Mouse (Mus musculus): Measurements from ENCODE around the gene Ttll1. TPM values are rescaled to one million over a fixed set of nuclear protein-coding genes. Genes with fewer than 3 reads are reported as not detected.
A peak's percentile ranks its signal among the peaks of the same experiment; 100 is the strongest.

Ttll1 gene
- polyA plus RNA-seq, 1 experiment from 2014 or later = 18.7 TPM

DNA sequence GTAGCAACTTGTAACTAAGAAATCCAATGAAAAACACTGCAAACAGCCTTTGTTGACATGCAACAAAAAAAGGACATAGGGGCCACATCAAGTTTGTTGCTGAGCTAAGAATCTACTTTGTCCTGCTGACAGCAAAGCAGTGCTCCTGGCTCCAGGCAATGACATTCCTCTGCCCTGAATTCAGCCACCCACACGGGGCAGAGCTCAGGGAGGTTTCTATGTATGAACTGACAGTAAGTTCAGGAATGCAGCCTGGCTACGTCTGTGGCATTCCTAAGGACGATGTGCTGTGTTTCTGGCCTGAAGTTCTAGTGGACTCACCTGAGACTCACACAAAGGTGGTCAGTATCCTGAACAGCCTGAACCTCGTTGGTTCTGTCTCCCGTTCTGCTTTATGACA, 70.0 kb downstream of the Ttll1 start:
- Histone ChIP-seq H3K36me3 (ENCODE audit: control insufficient read depth, insufficient read depth, low read length) (no peaks in the 10 kb centered on the region), H3K27me3 (ENCODE audit: control insufficient read depth, insufficient read depth, low read length) (no peaks in the 10 kb centered on the region), H3K4me2 (peak overlapping the region; percentile 19; the same call in 1 of the 2 replicates), H3K4me3 (ENCODE audit: low read depth, low read length) (no peak overlapping the region), H3K27ac (ENCODE audit: low read depth, low read length) (0 out of 2 replicates have a peak overlapping the region, but pooled peaks have one; percentile 22), H3K9ac (ENCODE audit: low read depth, low read length) (no peak overlapping the region), H3K9me3 (replicated peaks; ENCODE audit: control insufficient read depth, low read length) (no peaks in the 10 kb centered on the region), H3K4me1 (ENCODE audit: control insufficient read depth, insufficient read depth, low read length) (peaks cover 59% of the 10 kb centered on the region)
- 43% methylated on average over 5 of the region's 5 CpGs for WGBS (ENCODE audit: insufficient replicate concordance)
- ATAC-seq (replicated peaks; ENCODE audit: insufficient number of reproducible peaks, low FRiP score, low TSS enrichment) = no peak

DNA sequence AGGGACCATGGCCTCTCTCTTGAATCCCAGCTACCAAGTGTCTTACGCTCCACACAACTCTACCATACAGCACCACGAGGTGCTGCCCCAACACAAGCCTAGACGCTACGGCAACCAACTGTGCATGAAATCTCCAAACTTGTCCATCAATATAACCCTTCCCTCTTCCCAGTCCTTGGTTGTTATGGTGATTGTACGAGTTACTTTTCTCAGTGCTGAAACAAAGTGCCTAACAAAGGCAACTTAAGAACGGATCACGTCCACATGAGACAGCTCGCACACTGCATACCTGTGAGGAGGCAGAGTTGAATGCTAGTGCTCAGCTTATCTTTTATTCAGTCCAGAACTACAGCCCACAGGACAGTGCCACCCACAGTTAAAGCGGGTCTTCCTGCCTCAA, 74.2 kb downstream of the Ttll1 start:
- H3K36me3 ChIP-seq (ENCODE audit: control insufficient read depth, insufficient read depth, low read length) = no peaks in the 10 kb centered on the region
- H3K9ac ChIP-seq (ENCODE audit: low read depth, low read length) = no peak overlapping the region
- H3K9me3 ChIP-seq (replicated peaks; ENCODE audit: control insufficient read depth, low read length) = no peaks in the 10 kb centered on the region
- H3K4me2 ChIP-seq = no peak overlapping the region
- no peak overlapping the region for H3K27ac ChIP-seq (ENCODE audit: low read depth, low read length)
- H3K4me3 ChIP-seq (ENCODE audit: low read depth, low read length) = no peak overlapping the region
- H3K4me1 ChIP-seq (ENCODE audit: control insufficient read depth, insufficient read depth, low read length) = peaks cover 62% of the 10 kb centered on the region
- H3K27me3 ChIP-seq (ENCODE audit: control insufficient read depth, insufficient read depth, low read length) = no peaks in the 10 kb centered on the region
- ATAC-seq (replicated peaks; ENCODE audit: insufficient number of reproducible peaks, low FRiP score, low TSS enrichment) = no peak
- WGBS (ENCODE audit: insufficient replicate concordance) = 83% methylated on average over 9 of the region's 9 CpGs

DNA sequence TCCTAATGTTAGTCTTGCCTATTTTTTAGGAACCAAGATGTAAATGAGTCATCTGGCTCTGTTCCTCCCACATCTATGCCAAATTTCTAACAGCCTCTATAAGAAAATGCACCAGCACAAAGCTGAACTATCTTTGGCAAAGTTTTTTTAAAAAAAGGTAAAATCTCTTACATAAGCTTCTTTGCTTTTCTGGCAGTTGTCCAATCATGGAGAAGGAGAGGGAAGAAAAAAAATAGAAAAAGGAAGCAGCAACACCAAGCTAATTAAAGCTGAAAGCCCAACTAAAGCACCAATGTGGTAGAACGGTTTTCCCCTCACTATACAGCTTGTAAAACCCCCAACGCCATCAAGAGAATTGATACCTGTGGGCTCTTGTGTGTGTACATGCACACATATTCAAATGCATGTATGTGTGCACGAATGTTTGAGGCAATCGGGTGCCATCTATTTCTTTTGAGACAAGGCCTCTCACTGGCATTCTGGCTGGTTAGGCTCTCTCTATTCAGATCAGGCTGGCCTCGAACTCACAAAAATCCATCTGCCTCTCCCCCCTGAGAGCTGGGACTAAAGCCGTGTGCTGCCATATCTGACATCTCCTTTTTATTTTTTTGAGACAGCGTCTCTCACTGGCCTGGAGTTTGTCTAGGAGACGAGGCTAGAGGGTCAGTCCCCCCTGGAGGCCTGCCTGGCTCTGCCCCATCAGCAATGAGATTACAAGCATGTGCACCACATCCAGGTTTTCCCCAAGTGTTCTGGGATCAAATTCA, 75.2 kb downstream of the Ttll1 start:
- WGBS (ENCODE audit: insufficient replicate concordance) = 67% methylated on average over 8 of the region's 8 CpGs

DNA sequence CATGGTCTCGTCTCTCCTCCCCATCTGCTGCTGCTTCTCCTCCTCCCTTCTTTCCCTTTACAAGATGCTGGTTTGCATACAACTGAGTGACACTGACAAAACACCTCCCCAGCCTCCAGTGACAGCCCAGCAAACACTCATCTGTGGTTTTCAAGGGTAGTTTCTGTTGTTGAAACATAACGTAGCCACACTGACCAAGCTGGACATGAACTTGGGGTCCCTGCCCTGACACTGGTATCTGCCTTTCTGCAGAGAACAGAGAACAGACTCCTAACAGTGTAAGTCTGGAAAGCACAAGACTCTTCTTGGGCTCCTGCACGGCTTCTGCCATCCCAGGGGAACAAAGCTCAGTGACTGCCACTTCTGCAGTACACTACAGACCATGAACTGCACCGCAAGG, 76.0 kb downstream of the Ttll1 start:
- Histone ChIP-seq H3K36me3 (ENCODE audit: control insufficient read depth, insufficient read depth, low read length) (no peaks in the 10 kb centered on the region), H3K4me1 (ENCODE audit: control insufficient read depth, insufficient read depth, low read length) (peaks cover 55% of the 10 kb centered on the region), H3K4me2 (no peak overlapping the region), H3K27me3 (ENCODE audit: control insufficient read depth, insufficient read depth, low read length) (no peaks in the 10 kb centered on the region), H3K9ac (ENCODE audit: low read depth, low read length) (no peak overlapping the region), H3K9me3 (replicated peaks; ENCODE audit: control insufficient read depth, low read length) (no peaks in the 10 kb centered on the region), H3K27ac (ENCODE audit: low read depth, low read length) (peak overlapping the region; percentile 29; the same call in 1 of the 2 replicates), H3K4me3 (ENCODE audit: low read depth, low read length) (no peak overlapping the region)
- no peak for ATAC-seq (replicated peaks; ENCODE audit: insufficient number of reproducible peaks, low FRiP score, low TSS enrichment)
- 64% methylated on average over 4 of the region's 4 CpGs for WGBS (ENCODE audit: insufficient replicate concordance)

More for the DNA sequence above, 75.2 kb downstream of the Ttll1 start:
- ATAC-seq (replicated peaks; ENCODE audit: insufficient number of reproducible peaks, low FRiP score, low TSS enrichment) = no peak
- Histone ChIP-seq H3K4me1 (ENCODE audit: control insufficient read depth, insufficient read depth, low read length) (peaks cover 58% of the 10 kb centered on the region), H3K27ac (ENCODE audit: low read depth, low read length) (no peak overlapping the region), H3K27me3 (ENCODE audit: control insufficient read depth, insufficient read depth, low read length) (no peaks in the 10 kb centered on the region), H3K4me3 (ENCODE audit: low read depth, low read length) (no peak overlapping the region), H3K4me2 (no peak overlapping the region), H3K9ac (ENCODE audit: low read depth, low read length) (no peak overlapping the region), H3K36me3 (ENCODE audit: control insufficient read depth, insufficient read depth, low read length) (no peaks in the 10 kb centered on the region), H3K9me3 (replicated peaks; ENCODE audit: control insufficient read depth, low read length) (no peaks in the 10 kb centered on the region)

Small RNA genes within 50 kb of the gene (microRNA-seq; reads per million reads assigned to microRNA genes)
- not detected for gene Gm24575 (ENCODE audit: borderline number of aligned reads)

Other genes with a start within 250 kb of the Ttll1 start
- 29.9 and 34.4 TPM in 2 replicates for gene Arfgap3, start 160.6 kb downstream of the Ttll1 start, polyA plus RNA-seq (2014; fragmentation: Nextera tagmentation; extraction: Ambion mirVana)
- 55.0 and 60.0 TPM in 2 replicates for gene Pacsin2, start 46.3 kb downstream of the Ttll1 start, polyA plus RNA-seq (2014; fragmentation: Nextera tagmentation; extraction: Ambion mirVana)
- gene Bik, start 16.0 kb upstream of the Ttll1 start, polyA plus RNA-seq (2014; fragmentation: Nextera tagmentation; extraction: Ambion mirVana) = 31.5 and 33.0 TPM in 2 replicates
- 129 and 136 TPM in 2 replicates for gene Tspo, start 52.7 kb upstream of the Ttll1 start, polyA plus RNA-seq (2014; fragmentation: Nextera tagmentation; extraction: Ambion mirVana)
- 28.3 and 30.3 TPM in 2 replicates for gene Mcat, start 52.9 kb upstream of the Ttll1 start, polyA plus RNA-seq (2014; fragmentation: Nextera tagmentation; extraction: Ambion mirVana)
- gene Ttll12, start 84.3 kb upstream of the Ttll1 start, polyA plus RNA-seq (2014; fragmentation: Nextera tagmentation; extraction: Ambion mirVana) = 30.4 and 31.1 TPM in 2 replicates
- 9.3 and 10.2 TPM in 2 replicates for gene Scube1, start 214.1 kb upstream of the Ttll1 start, polyA plus RNA-seq (2014; fragmentation: Nextera tagmentation; extraction: Ambion mirVana)

All from heart, embryonic 11.5 days (tissue).